Mouse (Mus musculus) thymus, adult 2 months (tissue): ENCODE measurements around the gene Gata5.

ENCODE experiments used
- CTCF ChIP-seq: fragments of 200-500 bp; IDR thresholded peaks from 2 replicates; pipeline ENCODE4 v1.5.1; 2012; ENCODE audit warnings: mild to moderate bottlenecking, control low read depth, low read length, moderate library complexity, borderline replicate concordance; ENCODE audit not compliant: control insufficient read depth, poor library complexity, insufficient read depth; ENCODE audit errors: extremely low read depth
- POLR2A ChIP-seq: fragments of 200-500 bp; IDR thresholded peaks from 2 replicates; pipeline ENCODE4 v1.6.1; 2012; ENCODE audit warnings: mild to moderate bottlenecking, low read length, control low read depth, moderate library complexity; ENCODE audit not compliant: control insufficient read depth, poor library complexity, insufficient read depth; ENCODE audit errors: extremely low read depth

- TF ChIP-seq POLR2A (no peak), CTCF (no peak)
These were observed 26.8 kb downstream of the Gata5 start for GRCm38 (mm10) chr2:180307680-180308079.
